Mouse (Mus musculus) layer of hippocampus, adult 18-20 months (tissue): ENCODE results near the gene Folh1. TPM values are rescaled to one million over a fixed set of nuclear protein-coding genes. Genes with fewer than 3 reads are reported as not detected.
"Not testable (repeated sequence)": the region's sequence is repeated elsewhere in the genome, so short reads cannot be mapped to it uniquely, and the experiment has no call there.

Experiments used
- DNase-seq, 2 experiments: peaks; one replicate each; pipeline ENCODE4 v3.0.0; 2022; ENCODE audit warnings: low spot score in 2 of 2
- long read RNA-seq: library from polyadenylated mRNA; stranded (forward); transcript quantifications from one replicate; pipeline ENCODE4 v2.0.0, GENCODE M21; 2021
- total RNA-seq, 2 experiments: library from RNA; stranded (reverse); gene quantifications; 2 replicates each; pipeline ENCODE4 v1.2.3; 2021

The Folh1 gene
- total RNA-seq: 10 to 100 TPM; 10.2 to 11.1 TPM
- long read RNA-seq, partial matches to known transcripts: 0 of 2 reads
- long read RNA-seq, other reads (novel, unspliced or antisense): 0 of 2 reads

- DNase-seq: peak; percentile 2 to 50
Measured at GRCm38 (mm10) chr7:86775617-86776325, at the start of gene Folh1. Gene Folh1, minus strand, starts transcription at chr7:86775943.

GRCm38 (mm10) chr7:86816466-86816865 is 40.7 kb upstream of the Folh1 start:
- no peak for DNase-seq

- DNase-seq: not testable (repeated sequence)
Measured at GRCm38 (mm10) chr7:86815716-86816115, 40.0 kb upstream of the Folh1 start.

- DNase-seq: not testable (repeated sequence)
Measured at GRCm38 (mm10) chr7:86815241-86815640, 39.5 kb upstream of the Folh1 start.

- no peak for DNase-seq
Measured at GRCm38 (mm10) chr7:86794727-86795126, 19.0 kb upstream of the Folh1 start, which contains the start of gene Vmn2r77. Gene Vmn2r77, plus strand, starts transcription at chr7:86795027.

- no peak for DNase-seq
Measured at GRCm38 (mm10) chr7:86771621-86772020, 4.1 kb downstream of the Folh1 start.

GRCm38 (mm10) chr7:86764628-86765027 is 11.1 kb downstream of the Folh1 start:
- DNase-seq: no peak

- no peak for DNase-seq
Measured at GRCm38 (mm10) chr7:86760751-86761150, 15.0 kb downstream of the Folh1 start.

- DNase-seq: peak in 1 of 2 experiments; percentile 6
Measured at GRCm38 (mm10) chr7:86725013-86725412, 50.7 kb downstream of the Folh1 start.

GRCm38 (mm10) chr7:86688030-86688429 is 87.7 kb downstream of the Folh1 start, which contains the start of gene Olfr292:
Gene Olfr292, plus strand, starts transcription at chr7:86688330.
- no peak for DNase-seq

Other genes with a start within 250 kb of the Folh1 start
- gene Olfr295, start 192.1 kb downstream of the Folh1 start, total RNA-seq: not detected
- not detected for gene Olfr294, start 159.3 kb downstream of the Folh1 start, total RNA-seq
- gene Olfr293, start 126.9 kb downstream of the Folh1 start, total RNA-seq: not detected
- gene Olfr292, start 87.6 kb downstream of the Folh1 start, total RNA-seq: not detected
- not detected for gene Vmn2r77, start 19.1 kb upstream of the Folh1 start, total RNA-seq
- under 1 TPM in 1 of 2 experiments, not detected in 1; 0.08 TPM for gene Vmn2r78, start 139.2 kb upstream of the Folh1 start, total RNA-seq
- gene Vmn2r79, start 220.2 kb upstream of the Folh1 start, total RNA-seq: under 1 TPM in 1 of 2 experiments, not detected in 1; 0.05 TPM